Mouse (Mus musculus) thymus, adult 2 months (tissue): ENCODE data around the gene Smco4. TPM values are rescaled to one million over a fixed set of nuclear protein-coding genes. Genes with fewer than 3 reads are reported as not detected.

Experiments used
- DNase-seq: peaks from one replicate; pipeline ENCODE4 v3.0.0; 2021
- H3K27ac ChIP-seq: fragments of 200-500 bp; 2 replicates; pipeline ENCODE4 v1.5.1; 2012; ENCODE audit warnings: low read length, control low read depth; ENCODE audit not compliant: control insufficient read depth, insufficient read depth
- H3K27me3 ChIP-seq: fragments of 200-500 bp; 2 replicates; pipeline ENCODE4 v1.6.1; 2012; ENCODE audit warnings: mild to moderate bottlenecking, low read length, moderate library complexity, mixed read lengths; ENCODE audit not compliant: control insufficient read depth, insufficient read depth
- H3K36me3 ChIP-seq: fragments of 200-500 bp; 2 replicates; pipeline ENCODE4 v1.6.1; 2012; ENCODE audit warnings: mild to moderate bottlenecking, low read length, moderate library complexity; ENCODE audit not compliant: control insufficient read depth, insufficient read depth
- H3K4me1 ChIP-seq: fragments of 200-500 bp; replicated peaks from 2 replicates; pipeline ENCODE4 v1.6.1; 2012; ENCODE audit warnings: low read length; ENCODE audit not compliant: control insufficient read depth, insufficient read depth
- H3K4me3 ChIP-seq: fragments of 200-500 bp; 2 replicates; pipeline ENCODE4 v1.5.1; 2012; ENCODE audit warnings: mild to moderate bottlenecking, low read length, control low read depth, moderate library complexity; ENCODE audit not compliant: control insufficient read depth, insufficient read depth
- CTCF ChIP-seq: fragments of 200-500 bp; IDR thresholded peaks from 2 replicates; pipeline ENCODE4 v1.5.1; 2012; ENCODE audit warnings: mild to moderate bottlenecking, control low read depth, low read length, moderate library complexity, borderline replicate concordance; ENCODE audit not compliant: control insufficient read depth, poor library complexity, insufficient read depth; ENCODE audit errors: extremely low read depth
- POLR2A ChIP-seq: fragments of 200-500 bp; IDR thresholded peaks from 2 replicates; pipeline ENCODE4 v1.6.1; 2012; ENCODE audit warnings: mild to moderate bottlenecking, low read length, control low read depth, moderate library complexity; ENCODE audit not compliant: control insufficient read depth, poor library complexity, insufficient read depth; ENCODE audit errors: extremely low read depth
- WGBS: fragments of 180-500 bp; shearing (Covaris S2); methylation state at CpG from one replicate; pipeline ENCODE4 v1.1.7; 2018; 5-methylcytosine and 5-hydroxymethylcytosine counted together
- polyA plus RNA-seq: library from polyadenylated mRNA; depleted of rRNA; stranded (reverse); fragments of >200 nt; gene quantifications from 2 replicates; pipeline ENCODE4 v1.2.3, GENCODE M21; 2012; rRNA removed

The Smco4 gene
- 8.8 and 9.6 TPM in 2 replicates for polyA plus RNA-seq

- peaks cover 8% of the 10 kb centered on the region for H3K4me1 ChIP-seq
- TF ChIP-seq POLR2A (no peak; the same call in 1 of the 2 replicates), CTCF (peak; percentile 75)
- peak; percentile 78 for DNase-seq
- H3K27ac ChIP-seq, result no peak within 1 kb of the TSS
- peak within 1 kb of the TSS; percentile 53 for H3K4me3 ChIP-seq
- WGBS, result 4% methylated on average over 101 of the region's 101 CpGs
- H3K27me3 ChIP-seq, result no peaks in the 10 kb centered on the region
- H3K36me3 ChIP-seq, result no peaks in the 10 kb centered on the region
Measured at GRCm38 (mm10) chr9:15493235-15493924, at the start of gene Smco4. Gene Smco4 (plus strand): TSS chr9:15493432.

- H3K27ac ChIP-seq, result no peak overlapping the region
- WGBS, result 60% methylated on average over 2 of the region's 2 CpGs
- no peak overlapping the region for H3K4me3 ChIP-seq
- DNase-seq, result no peak
- no peak for TF ChIP-seq CTCF
- TF ChIP-seq POLR2A, result no peak
- no peaks in the 10 kb centered on the region for H3K36me3 ChIP-seq
- H3K4me1 ChIP-seq, result no peaks in the 10 kb centered on the region
- H3K27me3 ChIP-seq, result no peaks in the 10 kb centered on the region
Measured at GRCm38 (mm10) chr9:15447397-15447796, 45.8 kb upstream of the Smco4 start.

- Histone ChIP-seq H3K27me3 (no peaks in the 10 kb centered on the region), H3K4me1 (no peaks in the 10 kb centered on the region), H3K4me3 (no peak overlapping the region), H3K27ac (no peak overlapping the region), H3K36me3 (no peaks in the 10 kb centered on the region)
- no peak for DNase-seq
- TF ChIP-seq CTCF, result no peak
- no peak for TF ChIP-seq POLR2A
- WGBS, result 83% methylated on average over 5 of the region's 5 CpGs
Measured at GRCm38 (mm10) chr9:15450921-15451320, 42.3 kb upstream of the Smco4 start.

- Histone ChIP-seq H3K27me3 (no peaks in the 10 kb centered on the region), H3K36me3 (no peaks in the 10 kb centered on the region), H3K27ac (no peak overlapping the region), H3K4me1 (no peaks in the 10 kb centered on the region), H3K4me3 (no peak overlapping the region)
- TF ChIP-seq CTCF, result no peak
- no peak for TF ChIP-seq POLR2A
- WGBS, result 88% methylated on average over 4 of the region's 4 CpGs
- no peak for DNase-seq
Measured at GRCm38 (mm10) chr9:15472256-15472655, 21.0 kb upstream of the Smco4 start.

- no peak overlapping the region for H3K27ac ChIP-seq
- DNase-seq, result no peak
- 98% methylated on average over 1 of the region's 1 CpGs for WGBS
- H3K36me3 ChIP-seq, result no peaks in the 10 kb centered on the region
- H3K4me1 ChIP-seq, result no peaks in the 10 kb centered on the region
- H3K4me3 ChIP-seq, result no peak overlapping the region
- no peaks in the 10 kb centered on the region for H3K27me3 ChIP-seq
- TF ChIP-seq CTCF (no peak), POLR2A (no peak)
Measured at GRCm38 (mm10) chr9:15473206-15473605, 20.0 kb upstream of the Smco4 start.

GRCm38 (mm10) chr9:15477556-15477955 lies 15.7 kb upstream of the Smco4 start:
- no peak for DNase-seq
- 94% methylated on average over 10 of the region's 10 CpGs for WGBS
- no peaks in the 10 kb centered on the region for H3K27me3 ChIP-seq
- TF ChIP-seq POLR2A (no peak), CTCF (no peak)
- no peak overlapping the region for H3K27ac ChIP-seq
- H3K4me1 ChIP-seq, result no peaks in the 10 kb centered on the region
- no peak overlapping the region for H3K4me3 ChIP-seq
- no peaks in the 10 kb centered on the region for H3K36me3 ChIP-seq

GRCm38 (mm10) chr9:15487682-15488424 lies 5.4 kb upstream of the Smco4 start:
- no peak overlapping the region for H3K4me3 ChIP-seq
- no peak overlapping the region for H3K27ac ChIP-seq
- no peak for DNase-seq
- no peaks in the 10 kb centered on the region for H3K36me3 ChIP-seq
- no peaks in the 10 kb centered on the region for H3K4me1 ChIP-seq
- H3K27me3 ChIP-seq, result no peaks in the 10 kb centered on the region
- WGBS, result 50% methylated on average over 2 of the region's 2 CpGs
- TF ChIP-seq POLR2A (no peak), CTCF (no peak)
